Mouse (Mus musculus) cortical plate, adult 2 months (tissue): ENCODE data around the gene Anks3.

Experiments
- CTCF ChIP-seq: fragments of 200-500 bp; IDR thresholded peaks from 2 replicates; pipeline ENCODE4 v1.5.1; 2011; ENCODE audit warnings: mild to moderate bottlenecking, control low read depth, low read length; ENCODE audit not compliant: insufficient read depth; ENCODE audit errors: extremely low read depth
- POLR2A ChIP-seq: fragments of 200-500 bp; IDR thresholded peaks from 2 replicates; pipeline ENCODE4 v1.6.1; 2011; ENCODE audit warnings: mild to moderate bottlenecking, low read length, control low read depth; ENCODE audit not compliant: insufficient read depth; ENCODE audit errors: extremely low read depth

DNA sequence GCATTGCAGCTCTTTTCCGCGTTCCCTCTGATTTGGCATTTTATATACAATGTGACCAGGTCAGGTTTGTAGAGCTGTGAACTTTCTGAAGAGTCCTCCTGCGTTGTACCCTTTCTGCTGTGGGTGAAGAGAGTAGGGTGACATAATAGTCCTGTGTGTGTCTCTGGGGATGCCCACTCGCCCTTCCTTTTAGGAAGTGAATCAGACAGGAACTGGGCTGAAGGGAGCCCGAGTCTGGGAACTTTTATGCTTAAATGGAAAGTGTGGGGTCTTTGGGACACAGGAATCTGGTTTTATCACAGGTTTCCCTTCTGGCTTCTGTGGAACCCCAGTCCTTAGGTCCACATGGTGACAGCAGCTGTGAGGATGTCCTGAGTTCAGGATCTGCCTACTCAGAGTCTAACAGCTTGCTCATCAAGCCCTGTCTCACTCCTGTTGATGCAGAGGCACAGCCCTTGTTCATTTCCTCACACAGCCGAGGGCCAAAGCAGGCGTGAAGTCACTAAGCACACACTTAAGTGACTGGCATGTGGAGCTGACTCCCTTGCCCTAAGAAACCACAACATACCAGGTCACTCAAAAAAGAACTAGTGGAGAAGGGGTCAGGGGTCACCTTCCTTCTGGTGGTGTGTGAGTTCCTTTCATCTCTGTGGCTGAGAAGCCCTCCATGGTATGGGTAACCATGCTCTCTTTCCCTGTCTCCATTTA, 69.7 kb downstream of the Anks3 start:
- TF ChIP-seq CTCF, result no peak
- TF ChIP-seq POLR2A, result no peak
